Mouse (Mus musculus): Measurements from ENCODE around the gene Sync. TPM values are rescaled to one million over a fixed set of nuclear protein-coding genes. Genes with fewer than 3 reads are reported as not detected.
A peak's percentile ranks its signal among the peaks of the same experiment; 100 is the strongest.

The Sync gene
- total RNA-seq (2021), result 0.61 and 0.86 TPM in 2 replicates
- long read RNA-seq, partial matches to known transcripts, result 0 of 1 reads
- long read RNA-seq, other reads (novel, unspliced or antisense), result 0 of 1 reads

DNA sequence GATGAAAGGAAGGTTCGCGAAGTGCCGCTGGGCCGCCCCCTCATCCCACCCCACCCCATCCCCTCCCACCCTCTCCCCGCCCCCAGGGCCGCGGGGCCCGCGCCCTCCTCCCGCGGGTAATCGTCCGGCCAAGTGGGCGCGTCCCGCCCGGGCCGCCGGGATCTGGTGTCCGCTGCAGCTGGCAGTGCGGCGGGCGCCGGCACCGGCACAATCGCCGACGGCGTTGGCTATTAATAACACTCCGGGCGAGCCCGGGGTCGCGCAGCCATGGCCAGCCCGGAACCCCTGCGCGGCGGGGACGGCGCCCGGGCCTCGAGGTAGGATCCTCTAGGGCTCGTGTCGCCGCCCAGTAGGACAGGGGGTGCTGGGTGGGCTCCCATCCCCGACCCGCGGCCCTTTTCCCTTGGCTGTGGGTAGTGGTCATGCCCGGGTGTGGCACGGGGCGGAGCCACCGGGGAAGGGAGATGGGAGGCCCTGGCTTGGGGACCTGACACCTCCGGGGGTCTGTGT lies at the start of gene Sync:
Sync (plus strand) TSS at position 146 of the 510 bp plus-strand sequence.
- DNase-seq, result peak; percentile 56

- DNase-seq, result no peak
These were observed 49.5 kb upstream of the Sync start for GRCm38 (mm10) chr4:129237843-129238441.

DNA sequence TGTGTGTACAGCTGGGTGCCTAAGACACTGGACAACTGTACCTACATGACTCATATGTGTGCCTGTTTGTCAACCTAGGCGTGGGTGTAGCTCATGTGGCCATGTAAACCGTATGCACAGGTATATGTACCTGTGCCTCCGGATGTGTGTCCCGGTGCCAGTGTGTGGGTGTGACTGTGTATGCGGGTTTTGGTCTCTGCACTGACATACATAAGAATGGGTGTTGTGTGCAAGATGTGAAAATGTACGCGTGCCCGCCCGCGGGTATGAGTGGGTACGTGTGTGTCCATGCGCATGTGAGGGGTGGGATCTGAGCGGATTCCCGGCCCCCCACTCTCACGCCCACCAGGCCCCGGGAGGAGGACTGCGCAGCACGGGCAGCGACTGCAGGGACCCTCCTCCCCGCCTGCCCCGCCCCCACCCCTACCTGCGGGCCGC lies 48.8 kb upstream of the Sync start:
- no peak for DNase-seq

DNA sequence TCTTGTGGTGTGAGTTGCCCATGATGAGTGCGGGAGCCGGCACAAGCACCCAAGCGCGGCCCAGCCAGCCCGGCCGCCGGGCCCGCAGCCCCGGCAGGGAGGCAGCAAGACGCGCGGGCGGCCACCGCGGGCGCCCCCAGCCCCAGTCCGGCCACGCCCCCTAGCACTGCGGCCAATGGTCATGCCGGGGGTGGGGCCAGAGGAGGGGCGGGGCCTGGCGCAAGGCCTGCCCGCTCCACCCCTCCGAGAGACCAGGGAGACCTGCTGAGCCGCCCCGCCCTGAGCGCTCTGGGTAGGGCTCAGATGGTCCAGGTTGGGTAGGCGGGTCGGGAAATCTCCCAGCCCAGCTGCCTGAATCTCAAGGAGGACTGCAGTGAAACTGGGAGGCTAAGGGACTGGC lies 48.3 kb upstream of the Sync start:
- peak; percentile 75 for DNase-seq

DNA sequence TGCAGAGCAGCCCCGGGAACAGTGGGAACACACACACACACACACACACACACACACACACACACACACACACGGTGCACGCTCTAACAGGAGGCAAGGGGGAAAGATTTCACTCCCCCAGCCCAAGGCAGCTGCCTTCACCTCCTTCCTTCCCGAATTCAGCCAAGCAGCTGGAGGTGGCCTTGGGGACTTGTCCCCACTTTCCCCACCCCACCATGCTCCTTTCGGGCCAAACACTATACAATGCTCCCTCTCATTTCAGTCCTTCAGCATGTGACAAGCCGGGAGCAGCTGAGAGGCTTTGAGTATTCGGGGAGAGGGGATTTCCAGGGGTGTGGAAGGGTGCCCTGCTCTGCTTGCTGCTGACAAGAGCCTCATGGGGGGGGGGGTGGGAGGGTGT lies 45.5 kb upstream of the Sync start:
- no peak for DNase-seq

- DNase-seq, result no peak
These were observed 45.1 kb upstream of the Sync start for GRCm38 (mm10) chr4:129242327-129242726.

- no peak for DNase-seq
These were observed 44.7 kb upstream of the Sync start for GRCm38 (mm10) chr4:129242761-129243160.

- no peak for DNase-seq
These were observed 42.6 kb upstream of the Sync start for GRCm38 (mm10) chr4:129244802-129245201.

- DNase-seq, result no peak
These were observed 40.8 kb upstream of the Sync start for GRCm38 (mm10) chr4:129246360-129247301.

GRCm38 (mm10) chr4:129247381-129248242 lies 39.8 kb upstream of the Sync start:
- peak; percentile 41 for DNase-seq

DNA sequence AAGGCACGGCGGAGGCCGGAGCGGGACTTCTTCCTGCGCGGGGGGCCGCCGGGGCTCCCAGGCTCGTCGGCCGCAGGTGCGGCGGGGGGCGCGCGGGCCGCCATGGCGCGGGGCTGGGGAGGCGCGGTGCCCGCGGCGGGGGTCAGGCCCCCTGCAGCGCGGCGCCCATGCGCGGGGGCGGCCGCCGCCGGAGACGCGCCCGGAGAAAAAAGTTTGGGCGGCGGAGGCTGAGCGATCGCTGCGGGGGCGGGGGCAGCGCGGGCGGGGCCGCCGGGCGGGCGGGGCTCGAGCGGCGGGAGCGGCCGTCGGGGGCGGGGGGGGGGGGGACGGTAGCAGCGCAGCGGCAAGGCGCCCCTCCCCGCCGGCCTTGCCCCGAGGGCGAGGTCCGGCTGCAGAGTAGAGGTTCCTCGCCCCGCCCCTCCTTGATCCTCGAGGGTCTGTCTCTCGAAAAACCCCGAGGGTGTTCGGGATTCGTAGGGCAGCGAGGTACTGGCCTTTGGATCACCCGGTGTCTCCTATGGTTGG lies 39.1 kb upstream of the Sync start:
- peak; percentile 63 for DNase-seq

DNA sequence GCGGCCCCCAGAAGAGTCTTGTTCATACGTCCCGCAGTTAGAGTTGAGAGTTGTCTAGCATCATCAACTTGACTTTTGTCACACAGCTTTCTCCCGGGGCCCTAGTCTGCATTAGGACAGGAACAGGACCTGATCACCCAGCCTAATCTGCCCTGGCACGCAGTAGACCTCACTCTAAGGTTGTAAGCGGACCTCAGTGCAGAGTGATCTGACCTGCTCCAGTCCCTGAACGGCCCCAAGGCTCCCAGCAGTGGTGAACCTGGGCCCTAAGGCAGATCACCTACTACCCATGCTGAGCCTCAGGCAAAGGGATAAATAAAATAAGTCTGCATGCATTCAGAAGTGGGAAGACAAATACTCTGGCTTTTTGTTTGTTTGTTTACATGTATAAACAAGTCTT lies 38.1 kb upstream of the Sync start:
- no peak for DNase-seq

DNA sequence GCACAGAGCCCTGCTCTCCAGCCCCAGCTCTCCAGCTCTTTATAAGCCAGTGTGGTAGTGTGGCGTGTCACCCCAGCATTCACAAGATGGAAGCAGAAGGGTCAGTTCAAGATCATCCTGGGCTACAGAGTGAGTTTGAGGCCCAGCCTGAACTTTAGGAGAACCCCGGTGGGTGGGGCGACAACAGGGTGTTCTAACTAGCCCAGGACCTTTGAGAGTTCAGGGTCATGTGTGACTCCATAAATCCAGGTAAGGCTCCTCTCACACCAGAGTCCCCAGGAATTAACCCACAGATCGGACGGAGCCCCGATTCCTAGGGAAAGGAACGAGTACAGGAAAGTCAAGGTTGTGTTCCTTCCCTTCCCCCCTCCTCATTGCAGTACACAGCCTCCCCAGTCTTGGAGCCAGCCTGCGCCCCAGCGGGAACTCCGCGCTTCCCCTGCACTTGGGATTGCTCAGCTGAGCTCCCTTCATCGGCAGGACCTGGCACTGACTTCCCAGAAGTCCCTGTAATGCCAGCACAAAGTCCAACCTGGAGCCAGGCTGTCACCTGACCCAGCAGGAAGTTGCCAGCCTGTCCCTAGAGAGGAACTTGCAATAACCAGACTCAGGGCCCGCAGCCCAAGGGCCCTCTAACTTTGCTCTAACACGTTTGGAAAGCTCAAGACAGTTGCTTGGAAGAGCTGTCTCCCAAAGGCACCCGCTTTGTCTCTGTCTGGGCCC lies 36.5 kb upstream of the Sync start:
- DNase-seq, result peak; percentile 42

GRCm38 (mm10) chr4:129251482-129252125 lies 35.8 kb upstream of the Sync start:
- no peak for DNase-seq

GRCm38 (mm10) chr4:129252492-129252891 lies 34.9 kb upstream of the Sync start:
- DNase-seq, result no peak

DNA sequence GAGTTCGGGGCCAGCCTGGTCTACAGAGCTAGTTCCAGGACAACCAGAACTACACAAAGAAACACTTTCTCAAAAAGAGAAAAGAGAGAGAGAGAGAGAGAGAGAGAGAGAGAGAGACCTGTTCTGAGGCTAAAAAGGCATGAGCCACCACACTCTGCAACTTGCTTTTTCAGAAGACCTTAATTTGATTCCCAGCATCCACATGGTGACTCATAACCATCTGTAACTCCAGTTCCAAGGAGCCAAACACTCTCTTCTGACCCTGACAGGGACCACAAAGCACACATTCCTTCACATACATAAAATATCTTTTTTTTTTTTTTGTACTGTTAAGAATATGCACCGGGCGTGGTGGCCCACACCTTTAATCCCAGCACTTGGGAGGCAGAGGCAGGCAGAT lies 32.8 kb upstream of the Sync start:
- DNase-seq, result no peak

GRCm38 (mm10) chr4:129256450-129257380 lies 30.7 kb upstream of the Sync start:
- DNase-seq, result peak; percentile 42

GRCm38 (mm10) chr4:129259101-129259500 lies 28.3 kb upstream of the Sync start:
- no peak for DNase-seq

DNA sequence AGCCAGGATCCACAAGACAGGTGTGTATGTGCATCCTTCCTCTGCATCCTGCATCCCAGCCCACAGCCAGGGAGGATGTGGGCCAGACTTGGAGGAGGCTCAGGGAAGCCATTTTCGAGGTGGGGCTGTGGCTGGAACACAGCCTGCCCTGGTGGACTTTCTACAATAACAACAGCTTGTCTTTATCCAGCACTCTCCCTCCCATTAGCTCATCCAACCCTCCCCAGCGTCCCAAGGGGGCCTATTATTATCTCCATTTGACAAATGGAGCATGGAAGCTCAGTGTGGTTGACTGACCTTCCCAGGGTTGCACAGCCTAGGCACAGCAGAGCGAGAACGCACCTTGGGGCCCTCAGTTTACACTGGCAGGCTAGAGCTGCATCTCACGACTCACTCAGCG lies 26.7 kb upstream of the Sync start:
- no peak for DNase-seq

DNA sequence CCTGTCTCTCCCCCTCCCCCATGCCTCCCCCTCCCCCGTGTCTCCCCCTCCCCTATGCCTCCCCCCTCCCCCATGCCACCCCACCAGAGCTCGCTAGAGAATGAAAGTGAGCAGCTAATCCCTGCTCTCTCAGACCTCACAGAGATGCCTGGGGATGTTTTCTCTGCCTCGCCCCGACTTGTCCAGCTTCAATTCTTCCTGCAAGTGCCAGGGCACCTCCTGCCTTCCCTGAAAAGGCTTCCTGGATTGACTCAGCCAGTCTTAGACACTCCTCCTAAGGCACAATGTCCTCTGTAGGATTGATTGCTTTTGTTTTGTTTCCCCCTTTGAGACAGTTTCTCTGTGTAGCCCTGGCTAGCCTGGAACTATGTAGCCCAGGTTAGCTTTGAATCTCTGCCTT lies 26.2 kb upstream of the Sync start, which contains the start of gene C77080:
C77080 (minus strand) TSS at position 209 of the 400 bp plus-strand sequence.
- DNase-seq, result no peak

Data from adrenal gland, postnatal 25 days (tissue).